ENCODE assay signal across 24 mouse cellular contexts in genomic region chr14:22918931-22919330, GRCm38 (mm10).
"Had no signal": no experiment of that assay in that cellular context is flagged by ENCODE, and none has a peak within 500 bp of the region (broad histone marks: within the 10 kb centered on the region; RNA-seq: fewer than 3 reads in every experiment).

No protein-coding gene starts in this region.

- H3K9ac ChIP-seq: heart, embryonic 12.5 days; hindbrain, embryonic 13.5 days; hindbrain, embryonic 15.5 days; kidney, embryonic 15.5 days; limb, embryonic 13.5 days; limb, embryonic 15.5 days; liver, embryonic 12.5 days; liver, embryonic 14.5 days had no signal

- H3K36me3 ChIP-seq: heart, embryonic 10.5 days; heart, embryonic 12.5 days; hindbrain, embryonic 13.5 days; hindbrain, embryonic 15.5 days; kidney, embryonic 15.5 days; limb, embryonic 13.5 days; limb, embryonic 15.5 days; liver, embryonic 12.5 days had no signal

- H3K27ac ChIP-seq: gastrocnemius, adult 2 months; heart, embryonic 10.5 days; hindbrain, embryonic 13.5 days; hindbrain, embryonic 15.5 days; hindbrain, postnatal 0 days; kidney, embryonic 15.5 days; kidney, postnatal 0 days; limb, embryonic 13.5 days; limb, embryonic 15.5 days; liver, embryonic 12.5 days; liver, embryonic 14.5 days had no signal

- H3K27me3 ChIP-seq: heart, embryonic 12.5 days; kidney, embryonic 15.5 days; limb, embryonic 13.5 days; limb, embryonic 15.5 days; liver, embryonic 12.5 days had no signal

- H3K4me3 ChIP-seq: gastrocnemius, adult 2 months; heart, embryonic 10.5 days; heart, embryonic 12.5 days; hindbrain, embryonic 13.5 days; hindbrain, embryonic 15.5 days; kidney, embryonic 15.5 days; limb, embryonic 13.5 days; limb, embryonic 15.5 days; liver, embryonic 12.5 days had no signal

- H3K4me1 ChIP-seq: heart, embryonic 10.5 days; heart, embryonic 12.5 days; hindbrain, embryonic 13.5 days; hindbrain, embryonic 15.5 days; liver, embryonic 12.5 days had no signal

- H3K9me3 ChIP-seq: heart, embryonic 10.5 days; heart, embryonic 12.5 days; hindbrain, embryonic 13.5 days; hindbrain, embryonic 15.5 days; kidney, embryonic 15.5 days; limb, embryonic 13.5 days; limb, embryonic 15.5 days; liver, embryonic 12.5 days had no signal

- ATAC-seq: hindbrain, postnatal 0 days; intestine, embryonic 16.5 days; liver, embryonic 12.5 days had no signal

- DNase-seq: gastrocnemius, adult 2 months; gastrocnemius, postnatal 14 days; gastrocnemius, postnatal 36 days; heart, adult 18-20 months; heart, postnatal 10 days; heart, postnatal 36 days; kidney, adult 11 months; kidney, adult 2 months; kidney, adult 9 months; kidney, postnatal 14 days; kidney, postnatal 36 days; left cerebral cortex, postnatal 4 days had no signal

- H3K4me2 ChIP-seq: heart, embryonic 12.5 days; hindbrain, embryonic 13.5 days; hindbrain, embryonic 15.5 days; kidney, embryonic 15.5 days; limb, embryonic 13.5 days; limb, embryonic 15.5 days; liver, embryonic 12.5 days had no signal
